Mouse (Mus musculus) Patski (cell line): ENCODE measurements around the gene Fgf11. TPM values are rescaled to one million over a fixed set of nuclear protein-coding genes. Genes with fewer than 3 reads are reported as not detected.

Source experiments
- ATAC-seq: fragments of 100-300 bp; one replicate; pipeline ENCODE4 v1.8.0; 2021
- CTCF ChIA-PET: fragments of 350-600 bp; sonication (Branson Sonifier 250); formaldehyde crosslinking; loops from one replicate; lab custom pipeline; 2022; ENCODE audit warnings: inconsistent platforms; lab: Charles Lee
- POLR2A ChIA-PET: fragments of 350-600 bp; sonication (Branson Sonifier 250); formaldehyde crosslinking; loops from one replicate; lab custom pipeline; 2022; ENCODE audit warnings: antibody characterized with exemption, inconsistent platforms; lab: Charles Lee
- DNase-seq: peaks from one replicate; pipeline ENCODE4 v3.0.0-alpha.2; 2011; ENCODE audit warnings: low read depth, low spot score
- H3K27me3 ChIP-seq: fragments of 371-371 bp; one replicate; pipeline ENCODE4 v1.5.1; 2021
- CTCF ChIP-seq: fragments of 100-300 bp; IDR thresholded peaks from one replicate; pipeline ENCODE4 v1.5.1; 2021
- in situ Hi-C: fragments of 300-500 bp; cut with MboI; formaldehyde crosslinking; loops from 3 replicates; pipeline ENCODE4 v1.11.1; 2018; ENCODE audit warnings: low pct_unique_long_range_greater_than_20kb, mixed read lengths
- polyA plus RNA-seq: library from polyadenylated mRNA; unstranded; gene quantifications from one replicate; pipeline ENCODE4 v1.2.3, GENCODE M21; 2021

The Fgf11 gene
- polyA plus RNA-seq: 0.03 TPM

- no peak for TF ChIP-seq CTCF
- ATAC-seq (no peak), DNase-seq (no peak)
- H3K27me3 ChIP-seq: peaks cover 5% of the 10 kb centered on the region
- in situ Hi-C loops: no loop called here
- ChIA-PET POLR2A (no interaction called here), CTCF (interaction anchor here (2.0 kb wide), 1 partner anchor 77 kb away, joined by 5 read pairs; the partner anchor contains the start of gene Tmem95)
Observed at GRCm38 (mm10) chr11:69801379-69801977, at the start of gene Fgf11. Gene Fgf11 (minus strand): TSS chr11:69801857.

- in situ Hi-C loops: no loop called here
- no peak for ATAC-seq
- no peak for TF ChIP-seq CTCF
- ChIA-PET POLR2A (interaction anchor here (0.6 to 1.0 kb wide), 2 partner anchors 20 to 54 kb away, joined by 4 read pairs; no protein-coding TSS in a partner anchor), CTCF (interaction anchor here (1.3 kb wide), 1 partner anchor 21 kb away, joined by 4 read pairs; no protein-coding TSS in a partner anchor)
- H3K27me3 ChIP-seq: no peaks in the 10 kb centered on the region
- DNase-seq: no peak
Observed at GRCm38 (mm10) chr11:69850754-69851153, 49.1 kb upstream of the Fgf11 start.

- ChIA-PET CTCF (no interaction called here), POLR2A (no interaction called here)
- no peaks in the 10 kb centered on the region for H3K27me3 ChIP-seq
- TF ChIP-seq CTCF: no peak
- in situ Hi-C loops: no loop called here
- DNase-seq: no peak
- ATAC-seq: no peak
Observed at GRCm38 (mm10) chr11:69849884-69850283, 48.2 kb upstream of the Fgf11 start.

- DNase-seq (no peak), ATAC-seq (no peak)
- TF ChIP-seq CTCF: no peak
- POLR2A ChIA-PET: no interaction called here
- CTCF ChIA-PET: no interaction called here
- H3K27me3 ChIP-seq: no peaks in the 10 kb centered on the region
- in situ Hi-C loops: no loop called here
Observed at GRCm38 (mm10) chr11:69849128-69849527, 47.5 kb upstream of the Fgf11 start.

- POLR2A ChIA-PET: no interaction called here
- DNase-seq (no peak), ATAC-seq (no peak)
- CTCF ChIA-PET: no interaction called here
- in situ Hi-C loops: no loop called here
- TF ChIP-seq CTCF: no peak
- H3K27me3 ChIP-seq: no peaks in the 10 kb centered on the region
Observed at GRCm38 (mm10) chr11:69848021-69848420, 46.4 kb upstream of the Fgf11 start.

GRCm38 (mm10) chr11:69846738-69847688 is 45.4 kb upstream of the Fgf11 start:
- H3K27me3 ChIP-seq: no peaks in the 10 kb centered on the region
- ATAC-seq (no peak), DNase-seq (no peak)
- in situ Hi-C loops: no loop called here
- ChIA-PET POLR2A (interaction anchor here (1.1 kb wide), 1 partner anchor 10 kb away, joined by 5 read pairs; the partner anchor contains the start of genes Nlgn2 and Tmem256), CTCF (no interaction called here)
- no peak for TF ChIP-seq CTCF

GRCm38 (mm10) chr11:69846198-69846680 is 44.6 kb upstream of the Fgf11 start, which contains the start of gene Plscr3:
Gene Plscr3 (plus strand): TSS chr11:69846376.
- CTCF ChIA-PET: no interaction called here
- DNase-seq: peak; percentile 46
- peak; percentile 85 for ATAC-seq
- POLR2A ChIA-PET: interaction anchor here (1.1 kb wide), 1 partner anchor 9 kb away, joined by 5 read pairs; the partner anchor contains the start of genes Nlgn2 and Tmem256
- no peaks in the 10 kb centered on the region for H3K27me3 ChIP-seq
- TF ChIP-seq CTCF: no peak
- in situ Hi-C loops: no loop called here

- in situ Hi-C loops: no loop called here
- ATAC-seq (no peak), DNase-seq (peak; percentile 15)
- TF ChIP-seq CTCF: no peak
- POLR2A ChIA-PET: interaction anchor here (0.7 to 1.1 kb wide), 2 partner anchors 16 to 60 kb away, joined by 3 to 4 read pairs; no protein-coding TSS in a partner anchor
- no peaks in the 10 kb centered on the region for H3K27me3 ChIP-seq
- CTCF ChIA-PET: no interaction called here
Observed at GRCm38 (mm10) chr11:69838714-69839104, 37.1 kb upstream of the Fgf11 start.

- TF ChIP-seq CTCF: no peak
- peak; percentile 96 for DNase-seq
- ChIA-PET POLR2A (interaction anchor here (0.6 to 1.8 kb wide), 4 partner anchors 9 to 119 kb away, joined by 3 to 5 read pairs (median 4); no protein-coding TSS in a partner anchor), CTCF (no interaction called here)
- H3K27me3 ChIP-seq: no peaks in the 10 kb centered on the region
- peak; percentile 83 for ATAC-seq
- in situ Hi-C loops: no loop called here
Observed at GRCm38 (mm10) chr11:69837952-69838713, 36.5 kb upstream of the Fgf11 start, which contains the start of gene Tmem256. Gene Tmem256 (plus strand): TSS chr11:69838514.

GRCm38 (mm10) chr11:69837604-69837951 is 35.9 kb upstream of the Fgf11 start, which contains the start of gene Nlgn2:
Gene Nlgn2 (minus strand): TSS chr11:69837784.
- TF ChIP-seq CTCF: no peak
- POLR2A ChIA-PET: interaction anchor here (1.1 to 1.8 kb wide), 2 partner anchors 9 to 59 kb away, joined by 4 to 5 read pairs; no protein-coding TSS in a partner anchor
- in situ Hi-C loops: no loop called here
- ATAC-seq (peak; percentile 47), DNase-seq (no peak)
- H3K27me3 ChIP-seq: no peaks in the 10 kb centered on the region
- CTCF ChIA-PET: interaction anchor here (1.4 kb wide), 1 partner anchor 31 kb away, joined by 3 read pairs; no protein-coding TSS in a partner anchor
